Mouse (Mus musculus) heart, adult 2 months (tissue): ENCODE measurements around the gene Pik3r2.
A peak's percentile ranks its signal among the peaks of the same experiment; 100 is the strongest.

Experiments used
- CTCF ChIP-seq: fragments of 200-600 bp; IDR thresholded peaks from 2 replicates; pipeline ENCODE4 v1.8.1; 2022; ENCODE audit warnings: antibody characterized with exemption, mild to moderate bottlenecking, moderate library complexity
- EP300 ChIP-seq: fragments of 200-500 bp; IDR thresholded peaks from 2 replicates; pipeline ENCODE4 v1.6.1; 2011; ENCODE audit warnings: low read depth, low read length, control low read depth; ENCODE audit not compliant: insufficient read depth
- POLR2A ChIP-seq: fragments of 200-500 bp; IDR thresholded peaks from 2 replicates; pipeline ENCODE4 v1.6.1; 2011; ENCODE audit warnings: mild to moderate bottlenecking, low read depth, low read length, control low read depth; ENCODE audit not compliant: insufficient read depth

DNA sequence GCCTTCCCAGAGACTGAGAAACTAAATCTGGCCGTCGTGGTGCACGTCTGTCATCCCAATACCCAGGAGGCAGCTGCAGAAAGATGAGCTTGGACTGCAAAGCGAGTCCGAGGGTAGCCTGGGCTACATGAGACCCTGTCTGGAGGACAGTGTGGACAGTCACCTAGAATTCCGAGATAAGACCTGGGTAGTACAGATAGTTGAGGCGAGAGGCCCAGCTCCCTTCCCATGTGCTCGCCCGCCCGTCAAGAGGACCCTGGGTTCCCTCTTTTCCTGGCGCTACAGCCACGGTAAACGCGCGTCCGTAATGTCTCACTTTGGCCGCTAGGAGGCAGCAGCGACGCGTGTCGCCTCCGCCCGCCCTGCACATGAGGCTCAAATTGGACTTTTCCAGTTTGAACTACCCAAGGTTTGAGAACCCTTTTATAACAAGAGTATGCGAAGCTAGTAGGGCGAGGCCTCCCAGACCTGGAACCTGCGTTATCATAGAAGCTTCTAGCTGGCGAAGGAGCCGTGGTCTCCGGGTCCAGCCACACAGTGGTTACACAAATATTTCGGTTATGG, 45.0 kb upstream of the Pik3r2 start:
- TF ChIP-seq CTCF: no peak; the same call in 1 of the 2 replicates
- no peak for TF ChIP-seq POLR2A
- peak; percentile 85 for TF ChIP-seq EP300
